In genomic region chr6:5447546-5447945, GRCm38 (mm10) we compare ENCODE assay signal across 11 mouse cellular contexts. TPM values are rescaled to one million over a fixed set of nuclear protein-coding genes. Genes with fewer than 3 reads are reported as not detected.
DNase-seq lines count a peak whose midpoint lies in the region; ATAC-seq and TF ChIP-seq lines count a peak whose summit lies in the region.
"Had no signal": no experiment of that assay in that cellular context is flagged by ENCODE, and none has a peak within 500 bp of the region (broad histone marks: within the 10 kb centered on the region; RNA-seq: fewer than 3 reads in every experiment).

No protein-coding gene starts in this region.

- H3K36me3 ChIP-seq in heart, embryonic 10.5 days: no peaks in the 10 kb centered on the region
- no peaks in the 10 kb centered on the region for H3K36me3 ChIP-seq in forebrain, embryonic 10.5 days (replicated peaks)
- H3K36me3 ChIP-seq in hindbrain, postnatal 0 days (ENCODE audit: insufficient read depth, low read length): no peaks in the 10 kb centered on the region
- H3K36me3 ChIP-seq: heart, embryonic 12.5 days had no signal

- no peak overlapping the region for H3K4me3 ChIP-seq in heart, embryonic 10.5 days
- no peak overlapping the region for H3K4me3 ChIP-seq in forebrain, embryonic 10.5 days
- no peak overlapping the region for H3K4me3 ChIP-seq in hindbrain, postnatal 0 days (ENCODE audit: low read length)
- H3K4me3 ChIP-seq: heart, embryonic 12.5 days had no signal

- no peak overlapping the region for H3K9ac ChIP-seq in hindbrain, postnatal 0 days (replicated peaks; ENCODE audit: low read length)
- H3K9ac ChIP-seq: heart, embryonic 12.5 days had no signal

- no peaks in the 10 kb centered on the region for H3K9me3 ChIP-seq in heart, embryonic 10.5 days
- H3K9me3 ChIP-seq in forebrain, embryonic 10.5 days: no peaks in the 10 kb centered on the region
- no peaks in the 10 kb centered on the region for H3K9me3 ChIP-seq in hindbrain, postnatal 0 days (ENCODE audit: low read length)
- H3K9me3 ChIP-seq: heart, embryonic 12.5 days had no signal

- no peak overlapping the region for H3K27ac ChIP-seq in heart, embryonic 10.5 days
- H3K27ac ChIP-seq in forebrain, embryonic 10.5 days: peak overlapping the region; percentile 9; the same call in 1 of the 2 replicates
- no peak overlapping the region for H3K27ac ChIP-seq in hindbrain, postnatal 0 days

- ATAC-seq in hindbrain, postnatal 0 days: peak; percentile 84

- DNase-seq in heart, embryonic 10.5 days (ENCODE audit: low spot score): peak; percentile 45
- DNase-seq in heart, adult 9 months (ENCODE audit: low spot score in 2 of 2): no peak
- peak; percentile 24 for DNase-seq in R1 (ENCODE audit: low read depth, low spot score)
- no peak for DNase-seq in forebrain, embryonic 10.5 days (ENCODE audit: extremely low spot score, low spot score)
- peak; percentile 40 for DNase-seq in hindbrain, postnatal 0 days (ENCODE audit: low spot score)
- DNase-seq in kidney, postnatal 10 days: no peak
- no peak for DNase-seq in kidney, adult 18-20 months
- DNase-seq in adrenal gland, postnatal 36 days: no peak
- DNase-seq: right cerebral cortex, postnatal 14 days; thymus, adult 18-20 months had no signal

- WGBS in heart, embryonic 10.5 days: 50% methylated on average over 6 of the region's 6 CpGs
- WGBS in forebrain, embryonic 10.5 days: 22% methylated on average over 6 of the region's 6 CpGs
- 32% methylated on average over 6 of the region's 6 CpGs for WGBS in hindbrain, postnatal 0 days

- H3K4me1 ChIP-seq in heart, embryonic 10.5 days: peaks cover 18% of the 10 kb centered on the region
- H3K4me1 ChIP-seq in forebrain, embryonic 10.5 days: peaks cover 29% of the 10 kb centered on the region
- peaks cover 3% of the 10 kb centered on the region; the same call in 1 of the 2 replicates for H3K4me1 ChIP-seq in hindbrain, postnatal 0 days (ENCODE audit: insufficient read depth, low read length)

- no peak overlapping the region for H3K4me2 ChIP-seq in hindbrain, postnatal 0 days (ENCODE audit: low read depth, low read length)
- H3K4me2 ChIP-seq: heart, embryonic 12.5 days had no signal

- H3K27me3 ChIP-seq in heart, embryonic 10.5 days (ENCODE audit: insufficient read depth, poor library complexity, severe bottlenecking): no peaks in the 10 kb centered on the region
- no peaks in the 10 kb centered on the region; the same call in 1 of the 2 replicates for H3K27me3 ChIP-seq in forebrain, embryonic 10.5 days (ENCODE audit: poor library complexity, severe bottlenecking)
- H3K27me3 ChIP-seq in hindbrain, postnatal 0 days (ENCODE audit: insufficient read depth, low read length): no peaks in the 10 kb centered on the region
- H3K27me3 ChIP-seq: heart, embryonic 12.5 days had no signal

- no peak for TF ChIP-seq CTCF in hindbrain, postnatal 0 days (IDR thresholded peaks at IDR 0.05; ENCODE audit: low read depth)

RNA-seq across cellular contexts. Expression of gene Pdk4, which starts 48.6 kb away (rescaled TPM):
- polyA plus RNA-seq in heart, embryonic 10.5 days (2016; fragmentation: Nextera tagmentation; extraction: Ambion mirVana): 7.7 and 12.0 TPM in 2 replicates
- 0.63 TPM in 2 replicates for polyA plus RNA-seq in forebrain, embryonic 10.5 days (2016; fragmentation: Nextera tagmentation; extraction: Ambion mirVana)
- total RNA-seq in hindbrain, postnatal 0 days (2014; rRNA removed): 1.8 and 4.7 TPM in 2 replicates
- polyA plus RNA-seq in hindbrain, postnatal 0 days (2015; fragmentation: Nextera tagmentation; extraction: Ambion mirVana): 2.5 and 4.5 TPM in 2 replicates
- 100 to 1,000 TPM; 275 to 333 TPM for total RNA-seq in adrenal gland, postnatal 36 days (2021)

Comparison
In these comparisons a context has a peak if more than half of its experiments do, and no peak if none do; other contexts are left out.
1. DNase-seq: peak in heart, embryonic 10.5 days (single experiment), R1 (single experiment) and hindbrain, postnatal 0 days (single experiment); none in heart, adult 9 months (0 of 2), forebrain, embryonic 10.5 days (single experiment), kidney, postnatal 10 days (single experiment), kidney, adult 18-20 months (single experiment) and adrenal gland, postnatal 36 days (0 of 2).